Mouse (Mus musculus) right cerebral cortex, postnatal 25 days (tissue): Measurements from ENCODE around the gene Kndc1.
A peak's percentile ranks its signal among the peaks of the same experiment; 100 is the strongest.

Experiments used
- DNase-seq: peaks from one replicate; pipeline ENCODE4 v3.0.0; 2022

Gene Kndc1

GRCm38 (mm10) chr7:139956658-139957057, 62.2 kb downstream of the Kndc1 start:
- DNase-seq, result no peak

- DNase-seq, result no peak
These were observed 62.9 kb downstream of the Kndc1 start for GRCm38 (mm10) chr7:139957437-139957836.

GRCm38 (mm10) chr7:139957958-139958357, 63.5 kb downstream of the Kndc1 start:
- no peak for DNase-seq

- no peak for DNase-seq
These were observed 66.6 kb downstream of the Kndc1 start for GRCm38 (mm10) chr7:139961141-139961540.

- no peak for DNase-seq
These were observed 69.3 kb downstream of the Kndc1 start for GRCm38 (mm10) chr7:139963814-139964213.

- DNase-seq, result no peak
These were observed 72.7 kb downstream of the Kndc1 start for GRCm38 (mm10) chr7:139967175-139967574.

- no peak for DNase-seq
These were observed 73.9 kb downstream of the Kndc1 start for GRCm38 (mm10) chr7:139968428-139968827.

GRCm38 (mm10) chr7:139969348-139970130, 75.0 kb downstream of the Kndc1 start:
- DNase-seq, result peak; percentile 75

- no peak for DNase-seq
These were observed 75.9 kb downstream of the Kndc1 start for GRCm38 (mm10) chr7:139970216-139970919.

GRCm38 (mm10) chr7:139970979-139971378, 76.5 kb downstream of the Kndc1 start:
- DNase-seq, result no peak

GRCm38 (mm10) chr7:139971436-139971835, 76.9 kb downstream of the Kndc1 start:
- no peak for DNase-seq

- no peak for DNase-seq
These were observed 78.4 kb downstream of the Kndc1 start for GRCm38 (mm10) chr7:139972923-139973331.

- DNase-seq, result no peak
These were observed 79.8 kb downstream of the Kndc1 start for GRCm38 (mm10) chr7:139974307-139974706.

- DNase-seq, result no peak
These were observed 81.0 kb downstream of the Kndc1 start for GRCm38 (mm10) chr7:139975471-139975870.

- DNase-seq, result peak; percentile 91
These were observed 83.9 kb downstream of the Kndc1 start, which contains the start of gene 6430531B16Rik for GRCm38 (mm10) chr7:139978278-139978892. Gene 6430531B16Rik (minus strand): TSS chr7:139978755.

- no peak for DNase-seq
These were observed 84.7 kb downstream of the Kndc1 start for GRCm38 (mm10) chr7:139979011-139979719.

- no peak for DNase-seq
These were observed 86.3 kb downstream of the Kndc1 start for GRCm38 (mm10) chr7:139980778-139981177.

- no peak for DNase-seq
These were observed 87.6 kb downstream of the Kndc1 start for GRCm38 (mm10) chr7:139982058-139982457.

GRCm38 (mm10) chr7:139984505-139984904, 90.0 kb downstream of the Kndc1 start:
- no peak for DNase-seq

- no peak for DNase-seq
These were observed 93.8 kb downstream of the Kndc1 start for GRCm38 (mm10) chr7:139988272-139988671.

- no peak for DNase-seq
These were observed 96.4 kb downstream of the Kndc1 start for GRCm38 (mm10) chr7:139990864-139991394.
